Mouse (Mus musculus): ENCODE data around the gene Lcp2.
"Not testable (repeated sequence)": the region's sequence is repeated elsewhere in the genome, so short reads cannot be mapped to it uniquely, and the experiment has no call there.

Lcp2 gene

DNA sequence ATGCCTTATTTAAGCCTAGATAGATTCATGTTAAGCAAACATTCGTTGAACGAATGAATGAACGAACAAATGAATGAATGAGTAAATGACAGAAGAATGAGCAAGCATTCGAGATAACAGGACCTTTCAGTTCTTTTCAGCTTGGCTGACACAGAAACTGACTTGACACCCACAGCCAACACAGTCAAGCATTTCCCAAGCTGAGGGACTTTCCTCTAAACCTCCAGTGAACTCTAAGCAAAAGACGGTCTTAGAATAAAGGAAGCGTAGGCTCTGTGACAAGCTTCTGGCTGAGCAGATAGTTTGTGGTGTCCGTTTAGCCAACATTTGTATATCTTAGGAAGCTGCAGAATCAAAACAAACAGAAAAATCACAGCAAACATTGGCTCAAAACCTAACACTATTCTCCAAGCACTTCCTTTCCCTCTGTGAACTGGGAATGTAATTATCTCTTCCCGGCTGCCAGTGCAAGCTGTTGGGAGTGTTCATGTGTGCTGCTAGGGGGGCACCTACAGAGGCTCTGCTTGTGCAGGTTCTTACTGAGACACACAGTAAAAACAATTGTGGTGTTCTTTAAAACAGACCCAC lies 39.5 kb downstream of the Lcp2 start:
- DNase-seq (ENCODE audit: low read depth, low spot score) = peak; percentile 67

DNA sequence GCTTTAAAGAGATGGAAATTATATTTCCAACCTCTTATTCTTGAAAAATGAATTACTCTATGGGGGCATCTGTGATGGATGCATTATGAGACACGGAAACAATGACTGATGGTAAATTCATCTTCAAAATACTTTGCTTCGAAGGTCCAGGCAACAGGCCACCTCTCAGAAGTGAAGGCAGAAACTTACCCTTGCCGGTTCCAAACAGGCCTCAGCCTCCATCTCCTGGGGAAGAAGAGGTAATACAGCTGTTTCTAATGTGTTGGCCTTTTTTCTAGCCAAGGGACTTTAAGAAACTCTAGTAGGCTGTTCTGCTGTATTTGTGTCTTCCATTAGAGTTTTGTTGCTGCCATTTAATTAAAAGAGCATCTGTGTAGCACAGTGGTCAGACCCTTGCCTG lies 40.3 kb downstream of the Lcp2 start:
- no peak for DNase-seq (ENCODE audit: low read depth, low spot score)

DNA sequence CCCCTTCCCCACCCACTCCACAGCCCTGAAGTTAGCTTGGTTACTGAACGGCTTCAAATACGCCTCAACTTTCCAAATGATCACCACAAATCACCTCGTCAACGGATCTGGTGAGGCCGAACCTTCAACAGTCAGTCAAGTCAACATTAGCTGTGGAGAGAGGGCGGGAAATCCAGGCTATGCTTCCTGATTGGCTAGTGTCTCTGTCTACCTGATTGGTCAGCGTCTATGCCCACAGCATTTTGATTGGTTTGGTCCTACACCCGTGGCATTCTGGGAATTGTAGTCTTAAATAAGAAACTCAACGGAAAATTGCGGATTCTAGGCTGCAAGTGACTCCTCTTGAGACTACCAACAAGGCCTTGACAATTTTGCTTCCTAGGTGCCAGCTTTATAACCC lies 51.7 kb downstream of the Lcp2 start, which contains the start of gene 4930469K13Rik:
Gene 4930469K13Rik, minus strand, starts transcription at position 133 of the 400 bp plus-strand sequence.
- no peak for DNase-seq (ENCODE audit: low read depth, low spot score)

DNA sequence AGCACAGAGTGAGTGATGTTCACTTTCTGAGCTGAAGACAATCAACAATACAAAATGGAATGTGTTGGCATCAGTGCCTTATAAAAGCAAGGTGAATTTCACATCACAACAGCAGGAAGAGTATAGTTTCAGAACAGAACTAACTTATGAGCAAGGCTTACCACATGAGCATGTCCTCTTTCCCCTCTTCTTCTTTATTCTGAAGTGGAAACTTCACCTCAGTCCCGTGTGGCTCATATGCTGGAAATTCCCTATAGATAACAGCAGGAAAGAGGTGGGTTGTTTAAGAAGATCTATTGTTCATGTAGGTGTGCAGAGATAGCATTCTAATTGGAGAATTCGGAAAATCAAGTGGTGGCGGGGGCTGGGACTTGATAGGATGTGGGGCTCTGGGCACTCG lies 55.1 kb downstream of the Lcp2 start:
- DNase-seq (ENCODE audit: low read depth, low spot score) = no peak

DNA sequence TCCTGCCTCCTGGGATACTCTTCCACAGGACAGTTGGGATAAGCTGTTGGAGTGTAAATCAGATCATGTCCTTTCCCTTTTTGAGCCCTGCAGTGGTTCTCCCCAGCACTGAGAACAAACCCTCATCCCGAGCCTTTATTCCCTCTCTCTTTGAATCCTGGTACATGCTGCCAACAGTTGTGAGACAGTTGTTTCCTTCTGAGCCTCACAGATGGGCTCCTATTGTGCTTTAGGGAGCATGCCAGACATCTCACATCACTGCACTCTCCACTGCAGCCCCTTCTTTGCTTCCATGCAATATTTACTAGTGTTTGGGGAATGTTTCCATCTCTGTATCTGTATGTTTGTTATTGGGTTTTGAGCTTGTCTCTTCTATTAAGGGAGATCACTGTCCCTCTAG lies 58.2 kb downstream of the Lcp2 start:
- no peak for DNase-seq (ENCODE audit: low read depth, low spot score)

DNA sequence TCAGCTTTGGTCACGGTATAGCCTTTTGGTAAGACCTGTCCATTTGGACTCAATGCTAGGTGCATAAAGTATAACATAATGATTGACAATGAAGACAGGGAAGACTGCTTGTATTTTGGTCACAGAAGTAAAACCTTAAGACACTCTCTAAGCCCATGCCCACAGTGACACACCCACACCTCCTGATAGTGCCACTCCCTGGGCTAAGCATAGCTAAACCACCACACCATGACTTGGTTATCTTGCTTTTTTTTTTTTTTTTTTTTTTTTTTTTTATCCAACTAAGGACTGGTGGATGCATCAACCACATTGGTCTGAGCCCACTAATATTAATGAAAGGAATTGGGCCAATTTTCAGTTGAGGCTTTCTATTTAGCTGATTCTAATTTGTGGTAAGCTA lies 62.5 kb downstream of the Lcp2 start:
- no peak for DNase-seq (ENCODE audit: low read depth, low spot score)

DNA sequence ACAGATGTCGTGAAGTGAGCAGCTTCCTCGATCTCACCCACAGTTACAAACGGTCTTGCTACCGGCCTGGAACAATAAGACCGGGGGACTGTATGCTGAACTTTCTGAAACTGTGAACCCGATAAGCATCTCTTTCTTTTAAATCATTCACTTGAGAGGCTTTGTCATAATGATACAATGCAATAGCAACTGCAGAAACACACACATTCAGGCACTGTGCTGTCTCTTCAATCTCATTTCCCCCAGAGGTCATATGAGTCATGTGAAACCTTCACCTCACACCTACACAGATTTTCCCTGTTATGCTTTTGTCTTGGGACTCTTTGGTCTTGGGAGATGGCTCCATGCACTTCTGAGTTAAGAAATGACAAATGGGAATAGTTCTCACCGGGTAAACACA lies 65.2 kb downstream of the Lcp2 start:
- DNase-seq (ENCODE audit: low read depth, low spot score) = no peak

DNA sequence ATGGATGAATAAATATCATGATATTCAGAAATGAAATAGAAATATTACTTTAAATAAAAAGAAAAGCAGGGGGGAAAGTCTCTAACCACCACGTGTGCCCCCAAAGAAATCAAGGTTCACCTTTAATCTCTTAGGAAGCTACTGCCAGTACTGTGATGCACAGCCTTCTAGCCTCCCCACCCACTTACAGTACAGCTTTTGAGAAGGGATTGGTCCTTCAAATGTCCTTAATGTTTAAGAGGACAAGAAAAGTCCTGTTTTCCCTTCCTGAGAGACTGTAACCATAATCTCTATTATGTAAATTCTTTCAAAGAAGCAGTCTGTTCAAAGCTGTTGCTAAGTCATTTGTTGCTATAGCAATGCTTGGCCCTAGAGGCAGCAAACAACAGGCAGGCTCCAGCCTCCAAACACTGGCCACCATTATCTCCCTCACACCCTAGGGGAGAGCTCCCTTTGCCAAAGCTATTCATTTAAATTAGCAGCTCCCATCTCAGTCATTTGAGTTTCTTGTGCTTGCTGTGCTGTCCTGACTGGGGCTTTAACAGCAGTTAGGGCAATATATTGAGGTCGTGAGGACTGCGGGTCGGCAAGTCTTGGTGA lies 66.2 kb downstream of the Lcp2 start:
- DNase-seq (ENCODE audit: low read depth, low spot score) = peak; percentile 52

DNA sequence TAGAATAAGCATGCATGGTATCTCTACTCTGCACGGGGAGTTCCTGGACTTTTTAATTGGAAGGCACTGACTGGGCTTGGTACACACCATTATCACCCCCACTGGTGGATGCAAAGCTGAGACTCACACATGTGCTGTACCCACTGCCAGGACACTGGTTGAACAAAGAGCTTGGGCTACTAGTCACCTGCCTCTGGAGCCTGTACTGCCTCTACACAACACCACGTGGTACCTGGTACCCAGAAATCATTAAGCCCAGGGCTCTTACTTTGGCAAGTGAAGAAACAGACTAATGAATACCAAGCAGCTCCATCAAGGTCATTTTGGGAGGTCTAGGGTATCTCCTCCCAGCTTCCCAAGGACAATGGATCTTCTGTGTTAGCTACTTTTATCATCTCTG lies 67.0 kb downstream of the Lcp2 start:
- no peak for DNase-seq (ENCODE audit: low read depth, low spot score)

DNA sequence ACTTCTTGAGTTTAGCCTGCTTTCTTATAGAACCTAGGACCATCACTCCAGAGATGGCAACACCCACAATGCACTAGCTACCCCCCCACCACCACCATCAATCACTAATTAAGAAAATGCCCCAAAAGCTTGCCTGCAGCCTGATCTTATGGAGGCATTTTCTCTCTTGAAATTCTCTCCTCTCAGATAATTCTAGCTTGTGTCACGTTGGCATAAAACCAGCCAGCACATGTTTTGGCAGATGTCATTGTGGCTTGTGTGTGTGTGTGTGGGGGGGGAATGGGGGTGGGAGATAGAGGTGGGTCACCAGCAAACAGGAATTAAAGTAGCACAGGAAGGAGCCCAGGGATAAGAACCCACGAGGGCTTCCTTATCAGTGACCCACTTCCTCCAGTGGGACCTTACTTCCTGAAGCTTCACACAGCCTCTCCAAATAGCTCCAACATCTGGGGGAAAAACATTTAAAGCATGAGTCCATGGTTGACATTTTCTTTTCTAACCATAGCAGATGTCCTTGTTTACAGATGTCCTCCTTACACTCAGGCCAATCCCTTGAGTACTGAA lies 69.9 kb downstream of the Lcp2 start:
- DNase-seq (ENCODE audit: low read depth, low spot score) = no peak

DNA sequence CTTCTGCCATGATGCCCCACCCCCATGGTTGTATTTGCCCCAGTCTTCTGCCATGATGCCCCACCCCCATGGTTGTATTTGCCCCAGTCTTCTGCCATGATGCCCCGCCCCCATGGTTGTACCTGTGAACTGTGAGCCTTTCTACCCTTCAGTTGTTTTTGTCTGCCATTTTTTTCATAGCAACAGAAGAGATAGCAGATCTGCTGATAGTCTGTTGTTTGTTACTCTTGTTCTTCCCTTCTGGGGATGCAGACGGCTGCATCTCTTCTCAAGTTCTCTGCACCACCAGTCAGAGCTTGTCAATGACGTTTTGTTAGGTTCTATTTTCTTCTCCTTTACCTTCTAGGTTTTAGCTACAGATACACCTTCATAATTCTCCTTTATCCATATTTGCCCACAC lies 70.9 kb downstream of the Lcp2 start:
- no peak for DNase-seq (ENCODE audit: low read depth, low spot score)

DNA sequence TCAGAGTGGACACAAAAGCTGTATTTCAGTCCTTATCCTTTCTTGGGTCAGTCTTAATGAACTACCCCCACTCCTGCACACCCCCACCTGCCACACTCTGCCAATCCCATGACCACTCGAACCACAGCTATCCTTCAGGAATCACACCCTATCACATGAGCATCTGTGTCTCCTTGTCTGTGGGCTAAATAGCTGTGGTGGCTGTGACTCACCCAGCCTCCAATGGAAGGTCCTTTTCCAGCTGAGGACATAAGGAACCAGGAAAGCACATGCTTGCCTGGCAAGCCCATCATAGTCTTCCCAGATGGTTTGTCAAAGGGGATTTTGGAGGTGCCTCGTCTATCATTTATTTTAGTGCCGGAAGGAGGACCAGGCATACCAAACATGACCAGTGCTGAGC lies 71.6 kb downstream of the Lcp2 start:
- no peak for DNase-seq (ENCODE audit: low read depth, low spot score)

DNA sequence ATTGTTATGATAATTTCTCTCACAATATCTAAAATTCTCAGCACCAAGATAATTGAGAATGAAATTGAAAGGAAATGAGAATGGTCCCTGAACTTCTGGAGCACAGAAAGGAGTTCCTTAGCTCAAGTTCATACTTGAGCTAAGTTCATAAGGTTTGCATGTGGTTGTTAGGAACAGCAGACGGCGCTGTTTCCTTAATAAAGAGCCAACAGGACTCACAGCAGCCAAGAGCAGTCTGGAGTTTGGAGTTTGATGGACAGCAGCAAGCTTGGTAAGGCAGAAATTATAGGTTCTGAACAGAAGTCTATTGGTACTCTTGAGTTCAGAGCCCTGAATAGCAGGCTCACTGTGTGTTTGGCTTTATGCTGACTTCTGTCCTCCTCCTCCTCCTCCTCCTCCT lies 76.4 kb downstream of the Lcp2 start:
- DNase-seq (ENCODE audit: low read depth, low spot score) = peak; percentile 50

DNA sequence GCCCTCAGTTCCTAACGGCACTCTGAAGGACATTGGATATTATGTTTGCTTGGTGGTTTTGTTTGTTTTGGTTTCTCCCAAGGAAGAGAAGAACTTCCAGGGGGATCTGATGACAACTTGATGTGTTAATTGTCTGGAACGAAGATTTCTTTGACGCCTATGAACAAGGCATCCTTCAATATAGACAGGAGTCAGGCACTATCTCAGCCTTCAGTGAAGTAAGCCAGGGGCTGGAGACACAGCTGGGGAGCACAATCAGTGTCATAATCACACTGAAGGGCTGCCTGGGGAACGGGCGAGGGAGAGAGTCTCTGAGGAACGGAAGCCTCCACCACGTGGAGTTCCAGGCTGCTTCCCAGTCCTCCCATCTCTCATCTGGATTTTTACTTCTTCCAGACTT lies 78.1 kb downstream of the Lcp2 start:
- DNase-seq (ENCODE audit: low read depth, low spot score) = no peak

DNA sequence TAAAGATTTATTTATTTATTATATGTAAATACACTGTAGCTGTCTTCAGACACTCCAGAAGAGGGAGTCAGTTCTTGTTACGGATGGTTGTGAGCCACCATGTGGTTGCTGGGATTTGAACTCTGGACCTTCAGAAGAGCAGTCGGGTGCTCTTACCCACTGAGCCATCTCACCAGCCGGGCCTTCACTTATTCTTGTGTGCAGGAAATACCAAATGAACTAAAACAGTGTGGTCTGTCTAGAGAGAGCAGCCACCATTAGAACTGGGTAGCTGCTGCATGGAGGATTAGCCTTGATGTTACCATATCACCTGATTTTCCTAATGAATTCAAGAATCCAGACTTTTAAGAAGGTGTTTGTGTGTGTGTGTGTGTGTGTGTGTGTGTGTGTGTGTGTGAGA lies 79.0 kb downstream of the Lcp2 start:
- DNase-seq (ENCODE audit: low read depth, low spot score) = not testable (repeated sequence)

DNA sequence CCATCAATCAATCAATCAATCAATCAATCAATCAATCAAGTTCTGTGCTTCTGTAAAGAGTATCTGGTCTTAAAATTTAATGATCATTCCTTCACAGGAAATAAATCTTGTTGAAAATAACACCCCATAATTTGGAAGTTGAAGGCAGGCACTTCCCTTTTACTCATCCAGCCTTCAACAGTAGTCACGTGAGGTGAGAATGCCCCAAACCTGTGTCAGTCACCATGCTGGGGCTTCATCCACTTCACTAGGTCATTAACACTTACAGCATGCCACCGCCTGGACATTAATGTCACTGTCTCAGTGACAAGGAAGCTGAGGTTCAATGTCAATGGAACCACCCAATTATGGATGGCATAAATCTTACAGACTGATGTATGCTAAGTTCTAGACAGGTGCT lies 81.7 kb downstream of the Lcp2 start:
- DNase-seq (ENCODE audit: low read depth, low spot score) = no peak

DNA sequence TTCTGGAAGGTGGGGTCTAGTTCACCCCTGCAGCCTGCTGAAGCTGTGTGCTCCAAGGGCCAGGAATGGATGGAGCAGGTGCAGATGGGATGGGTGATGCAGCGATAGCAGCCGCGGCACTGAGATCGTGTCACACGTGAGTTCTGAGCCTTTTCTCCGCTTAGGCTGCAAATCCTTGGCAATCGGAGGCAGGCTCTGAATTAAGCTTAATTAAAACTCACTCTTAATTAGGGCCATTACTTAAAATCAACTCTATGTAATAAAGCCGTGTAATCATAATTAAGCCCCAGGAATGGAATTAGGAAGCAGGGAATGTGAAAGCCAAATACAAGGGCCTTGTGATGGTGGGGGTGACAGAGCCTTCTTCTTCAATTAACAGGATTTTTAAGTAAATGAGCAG lies 92.6 kb downstream of the Lcp2 start:
- DNase-seq (ENCODE audit: low read depth, low spot score) = no peak
